Mouse (Mus musculus): ENCODE data around the gene Nxf7.
"Not testable (repeated sequence)": the region's sequence is repeated elsewhere in the genome, so short reads cannot be mapped to it uniquely, and the experiment has no call there.

The Nxf7 gene

DNA sequence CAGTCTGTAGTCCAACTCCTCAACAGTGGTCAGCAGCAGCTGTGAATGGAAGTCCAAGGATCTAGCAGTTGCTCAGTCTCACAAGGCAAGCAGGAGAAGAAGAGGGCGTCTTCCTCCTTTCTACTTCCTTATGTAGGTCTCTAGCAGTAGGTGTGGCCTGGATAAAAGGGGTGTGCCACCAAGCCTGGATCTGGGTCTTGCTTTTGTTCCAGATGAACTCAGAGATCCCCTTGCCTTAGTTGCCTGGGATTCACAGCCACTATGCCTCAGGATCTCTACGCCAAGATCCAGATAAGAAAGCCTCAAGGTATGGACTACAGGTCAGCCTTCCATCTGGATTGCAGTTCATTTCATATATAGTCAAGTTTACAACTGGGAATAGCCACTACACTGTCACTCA lies at the start of gene Nxf7:
TSS of gene Nxf7 (minus strand) at position 101 of the 400 bp plus-strand sequence.
- DNase-seq (ENCODE audit: low spot score) = no peak

DNA sequence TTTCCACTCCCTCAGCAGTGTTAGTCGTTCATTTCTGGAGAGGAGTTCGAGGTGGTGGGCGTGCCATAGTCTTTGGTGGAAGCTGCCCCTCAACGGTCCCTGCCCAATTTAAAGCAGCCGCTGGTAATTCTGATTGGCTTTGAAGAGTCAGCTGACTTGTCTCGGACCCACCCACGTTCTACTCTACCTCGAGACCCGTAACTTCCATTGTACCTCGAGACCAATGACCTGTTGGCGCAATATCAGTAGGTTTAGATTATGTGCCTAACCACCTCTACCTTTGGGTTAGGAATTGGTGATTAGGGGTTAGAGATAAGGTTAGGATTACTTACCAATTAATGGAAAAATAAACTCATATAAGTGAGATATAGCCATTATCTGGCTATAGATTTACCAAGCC lies 29.0 kb upstream of the Nxf7 start, which contains the start of gene Prame:
TSS of gene Prame (minus strand) at position 101 of the 400 bp plus-strand sequence.
- DNase-seq (ENCODE audit: low spot score) = no peak

DNA sequence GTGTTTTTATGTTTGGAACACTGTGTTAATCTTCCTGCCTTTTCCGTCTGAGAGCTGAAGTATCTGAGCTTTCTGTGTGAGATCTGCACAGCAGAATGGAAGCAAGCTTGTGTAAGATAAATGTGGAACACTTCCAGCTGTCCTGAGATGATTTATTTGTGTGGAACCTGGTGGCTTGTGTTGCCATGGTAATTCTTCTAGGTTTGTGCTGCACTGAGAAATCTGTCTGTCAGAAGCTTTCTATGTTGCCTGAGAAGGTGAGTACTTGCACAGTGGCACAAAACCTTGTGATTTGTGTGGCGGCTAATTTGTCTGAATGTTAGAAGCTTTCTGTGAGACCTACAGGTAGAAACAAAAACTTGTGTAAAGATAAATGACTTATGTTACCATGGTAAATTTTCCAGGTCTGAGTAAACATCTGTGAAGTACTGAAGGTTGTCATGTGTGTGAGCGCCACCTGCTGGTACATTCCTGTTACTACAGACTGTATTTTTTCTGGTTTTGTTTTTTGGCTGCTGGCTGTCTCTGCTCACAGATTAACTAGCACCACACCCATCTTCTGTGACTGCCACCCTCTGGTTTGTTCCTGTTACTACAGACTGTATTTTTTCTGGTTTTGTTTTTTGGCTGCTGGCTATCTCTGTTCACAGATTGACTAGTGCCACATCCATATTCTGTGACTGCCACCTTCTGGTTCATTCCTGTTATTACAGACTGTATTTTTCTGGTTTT lies 2.9 kb upstream of the Nxf7 start:
- DNase-seq (ENCODE audit: low spot score) = not testable (repeated sequence)

DNA sequence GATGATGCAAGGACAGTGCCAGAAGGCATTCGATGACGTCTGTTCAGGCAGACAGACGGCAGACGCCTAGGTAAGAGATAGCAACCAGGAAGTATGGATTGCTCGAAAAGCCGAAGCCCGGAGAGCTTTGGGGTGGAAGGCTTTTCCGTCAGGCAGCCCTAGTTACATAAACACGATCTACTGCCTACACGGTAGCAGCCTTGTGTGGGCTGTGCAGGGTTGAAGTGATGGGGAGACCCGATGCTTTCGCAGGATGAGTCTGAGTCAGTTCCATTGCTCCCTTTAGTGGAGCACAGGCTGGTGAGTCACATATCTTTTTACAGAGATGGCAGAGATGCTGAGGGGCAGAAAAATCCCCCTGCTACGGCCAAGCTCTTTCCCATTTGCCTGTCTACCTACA lies 481 bp downstream of the Nxf7 start:
- DNase-seq (ENCODE audit: low spot score) = no peak

DNA sequence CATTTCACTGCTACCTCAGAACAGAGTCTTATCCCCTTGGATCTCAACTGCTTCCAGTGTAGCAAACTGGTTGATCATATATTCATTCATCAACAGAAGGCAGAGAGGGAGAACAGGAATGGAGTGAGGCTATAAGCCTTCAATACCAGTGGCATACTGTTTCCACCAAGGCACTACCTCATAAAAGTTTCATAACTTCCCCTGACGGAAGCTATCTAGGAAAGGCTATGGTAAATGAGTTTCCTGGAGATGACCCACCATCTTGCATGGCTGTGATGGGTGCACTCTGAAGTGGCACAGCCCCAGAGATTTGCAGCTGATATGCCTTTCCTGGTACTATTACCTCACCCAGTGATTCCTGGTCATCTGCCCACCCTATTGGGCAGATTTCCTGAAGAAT lies 22.2 kb downstream of the Nxf7 start:
- DNase-seq (ENCODE audit: low spot score) = no peak

DNA sequence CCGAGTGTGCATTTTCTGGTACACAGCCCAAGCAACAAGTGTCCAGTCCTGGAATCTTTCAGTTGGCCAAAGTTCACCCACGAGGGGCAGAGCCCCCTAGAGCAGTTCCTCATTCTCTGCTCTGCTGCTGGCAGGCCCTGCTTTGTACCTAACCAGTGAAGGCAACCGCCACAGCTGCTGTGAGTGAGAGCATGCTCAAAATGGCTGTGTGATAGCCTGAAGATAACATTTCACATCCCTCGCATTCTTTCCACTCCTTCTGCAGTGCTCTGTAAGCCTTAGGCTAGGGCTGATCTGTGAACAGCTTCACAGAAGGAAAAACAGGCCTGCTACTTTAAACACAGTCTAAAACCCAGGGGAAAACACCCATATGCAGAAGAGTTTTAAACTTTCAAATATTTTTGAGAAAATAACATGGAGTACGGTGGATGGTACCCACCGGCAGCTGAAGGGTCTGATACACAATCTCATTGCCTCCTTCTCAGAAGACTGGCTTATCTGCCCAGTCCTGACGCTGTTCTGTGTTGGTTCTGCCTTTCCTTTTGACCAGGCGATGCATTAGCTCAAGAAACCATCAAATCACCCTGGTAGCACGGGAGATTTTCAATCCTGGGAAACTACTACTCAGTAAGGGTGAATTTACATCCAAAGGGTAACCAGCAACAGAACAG lies 23.5 kb downstream of the Nxf7 start:
- not testable (repeated sequence) for DNase-seq (ENCODE audit: low spot score)

DNA sequence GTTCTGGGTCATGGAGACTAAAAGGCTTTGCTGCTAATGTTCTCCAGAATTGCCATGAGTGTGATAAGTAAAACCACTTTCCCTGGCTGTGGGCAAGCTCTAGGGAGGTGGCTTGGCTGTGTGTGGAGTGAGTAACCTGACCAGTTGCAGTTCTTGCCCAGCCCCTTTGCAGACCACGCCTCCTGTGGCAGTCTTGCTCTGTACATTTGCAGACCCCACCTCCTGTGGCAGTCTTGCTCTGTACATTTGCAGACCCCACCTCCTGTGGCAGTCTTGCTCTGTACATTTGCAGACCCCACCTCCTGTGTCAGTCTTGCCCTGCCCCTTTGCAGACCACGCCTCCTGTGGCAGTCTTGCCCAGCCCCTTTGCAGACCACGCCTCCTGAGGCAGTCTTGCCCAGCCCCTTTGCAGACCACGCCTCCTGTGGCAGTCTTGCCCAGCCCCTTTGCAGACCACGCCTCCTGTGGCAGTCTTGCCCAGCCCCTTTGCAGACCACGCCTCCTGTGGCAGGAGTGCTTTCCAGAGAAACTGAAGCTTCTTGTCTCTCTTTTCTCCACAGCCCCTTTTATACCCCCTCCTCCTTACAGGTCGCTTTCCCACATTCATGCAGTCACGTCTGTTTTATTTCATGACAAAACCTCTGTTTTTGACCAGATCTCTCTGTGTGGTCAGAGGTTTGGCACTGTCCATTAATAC lies 24.2 kb downstream of the Nxf7 start:
- DNase-seq (ENCODE audit: low spot score) = not testable (repeated sequence)

DNA sequence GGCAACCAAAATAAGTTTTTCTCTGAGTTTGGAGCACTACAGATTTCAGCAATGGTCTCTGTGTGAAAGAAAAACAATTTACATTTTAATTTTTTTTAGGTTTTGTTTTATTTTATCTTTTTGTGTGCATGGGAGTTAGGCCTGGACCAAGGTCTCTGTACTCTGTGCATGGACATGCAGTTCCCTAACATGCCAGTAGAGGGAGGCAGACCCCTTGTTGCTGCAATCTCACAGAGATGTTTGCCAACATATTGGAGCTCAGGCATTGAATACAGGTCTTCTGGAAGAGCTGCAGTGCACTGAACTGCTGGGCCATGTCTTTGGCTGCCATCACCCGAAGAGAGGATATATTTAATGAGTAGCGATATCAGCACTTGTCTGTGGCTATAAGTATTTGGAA lies 29.1 kb downstream of the Nxf7 start:
- peak; percentile 21 for DNase-seq (ENCODE audit: low spot score)

DNA sequence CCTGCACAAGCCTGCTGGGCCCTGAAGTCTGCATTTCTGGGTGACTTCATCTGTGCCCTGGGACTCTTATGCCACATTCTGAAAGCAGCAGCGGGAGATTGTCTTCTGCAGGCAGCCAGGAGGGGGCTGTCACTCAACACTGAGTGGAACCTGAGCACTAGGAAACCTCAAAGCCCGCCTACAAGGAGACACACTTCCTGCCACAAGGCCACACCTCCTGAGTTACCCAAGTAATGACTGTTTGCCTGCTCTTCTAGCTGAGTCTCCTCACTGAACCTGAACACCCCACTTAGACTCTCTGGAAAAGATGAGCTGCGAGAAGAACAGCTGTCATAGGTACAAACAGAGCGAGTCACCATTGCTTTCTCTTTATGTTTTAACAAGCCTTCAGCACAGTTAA lies 33.6 kb downstream of the Nxf7 start:
- not testable (repeated sequence) for DNase-seq (ENCODE audit: low spot score)

DNA sequence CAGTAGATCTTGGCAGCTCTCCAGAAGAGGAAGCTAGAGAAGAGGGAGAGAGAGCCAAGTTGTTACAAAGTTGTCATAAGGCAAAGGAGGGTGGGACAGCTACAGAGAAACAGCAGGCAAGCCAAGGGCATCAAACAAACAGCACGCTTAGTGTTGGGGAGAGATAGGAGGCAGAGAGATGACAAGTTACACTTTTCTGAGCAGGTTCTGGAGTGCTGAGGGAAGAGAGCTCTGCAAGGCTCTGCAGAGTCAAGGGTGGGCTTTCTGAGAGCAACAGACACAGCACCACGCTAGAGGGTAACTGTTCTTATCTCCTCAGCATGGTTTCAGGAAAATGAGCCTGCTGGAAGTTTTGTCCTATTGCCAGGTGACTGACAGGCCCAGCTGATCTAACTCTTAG lies 35.7 kb downstream of the Nxf7 start:
- DNase-seq (ENCODE audit: low spot score) = no peak

DNA sequence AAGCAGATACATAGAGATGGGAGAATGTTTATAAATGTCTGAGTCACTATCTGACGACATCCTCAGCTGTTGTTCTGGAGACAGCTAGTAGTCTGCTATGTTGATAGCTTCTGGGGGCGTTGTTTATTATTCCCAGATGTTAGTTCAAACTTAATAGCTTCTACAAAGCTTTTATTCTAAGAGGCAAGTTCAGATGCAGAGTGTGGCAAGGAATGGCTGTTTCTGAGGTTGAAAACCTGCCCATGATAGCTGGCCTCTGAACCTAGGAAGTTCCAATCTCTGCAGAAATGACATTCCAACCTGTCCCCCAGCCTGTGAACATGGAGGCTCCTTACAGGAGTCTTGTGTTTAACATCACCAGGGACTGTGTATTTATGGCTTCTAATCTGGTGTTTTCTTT lies 36.9 kb downstream of the Nxf7 start:
- DNase-seq (ENCODE audit: low spot score) = not testable (repeated sequence)

DNA sequence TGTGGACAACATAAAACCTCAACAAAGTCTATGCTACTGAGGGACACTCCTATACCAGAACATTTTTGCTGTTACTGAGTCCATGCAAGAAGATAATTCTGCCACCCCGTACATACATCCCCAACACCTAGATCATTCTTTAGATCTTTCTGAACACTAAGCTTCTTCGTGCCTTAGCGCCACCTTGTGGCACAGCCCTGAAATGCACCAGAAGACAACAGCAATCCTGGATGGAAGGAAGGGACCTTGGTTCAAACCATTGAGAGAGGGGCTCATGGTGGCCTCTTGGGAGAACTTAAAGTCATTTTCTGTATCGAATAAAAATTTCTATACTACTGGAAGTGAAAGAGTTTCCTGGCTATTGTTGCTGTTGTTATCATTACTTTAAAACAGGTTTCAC lies 37.6 kb downstream of the Nxf7 start:
- peak; percentile 17 for DNase-seq (ENCODE audit: low spot score)

DNA sequence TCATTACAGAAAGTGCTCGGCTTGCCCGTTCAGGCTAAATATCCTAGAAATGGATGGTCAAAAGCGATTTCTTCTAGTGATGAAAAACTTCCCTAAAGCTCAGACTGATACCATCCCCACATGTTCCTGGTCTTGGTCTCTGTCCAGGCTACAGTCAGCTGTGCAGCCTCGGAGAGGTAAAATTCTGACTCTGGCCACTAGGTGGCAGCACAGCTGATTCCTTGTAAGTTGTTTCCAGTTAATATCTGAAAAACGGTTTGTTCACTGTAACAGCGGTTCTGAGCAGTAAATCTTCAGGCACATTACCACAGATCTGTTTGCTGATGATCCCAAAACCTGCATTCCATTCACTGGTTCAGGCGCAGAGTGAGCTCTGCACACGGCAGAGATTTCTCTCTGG lies 38.9 kb downstream of the Nxf7 start:
- not testable (repeated sequence) for DNase-seq (ENCODE audit: low spot score)
